Mouse (Mus musculus) embryonic facial prominence, embryonic 11.5 days (tissue): ENCODE measurements around the gene Plekhg5. TPM values are rescaled to one million over a fixed set of nuclear protein-coding genes. Genes with fewer than 3 reads are reported as not detected.

Source experiments
- ATAC-seq: fragments of 200-750 bp; cut with Nextera tagmentation; replicated peaks from 2 replicates; pipeline ENCODE4 v1.8.0; 2017; ENCODE audit warnings: low read depth; ENCODE audit not compliant: insufficient number of reproducible peaks, low FRiP score, low TSS enrichment
- DNase-seq: peaks from one replicate; pipeline ENCODE4 v3.0.0-alpha.2; 2015; ENCODE audit warnings: low spot score
- H3K27ac ChIP-seq: fragments of 300-500 bp; sonication (generic); replicated peaks from 2 replicates; pipeline ENCODE4 v1.5.1; 2014; ENCODE audit warnings: mild to moderate bottlenecking, low read depth, low read length, control low read depth
- H3K27me3 ChIP-seq: fragments of 300-500 bp; sonication (generic); 2 replicates; pipeline ENCODE4 v1.6.1; 2014; ENCODE audit warnings: mild to moderate bottlenecking, low read length, moderate library complexity, mixed read lengths; ENCODE audit not compliant: control insufficient read depth, insufficient read depth
- H3K36me3 ChIP-seq: fragments of 300-500 bp; sonication (generic); replicated peaks from 2 replicates; pipeline ENCODE4 v1.6.1; 2014; ENCODE audit warnings: low read depth, mild to moderate bottlenecking, low read length, moderate library complexity, mixed read lengths; ENCODE audit not compliant: control insufficient read depth, insufficient read depth
- H3K4me1 ChIP-seq: fragments of 300-500 bp; sonication (generic); 2 replicates; pipeline ENCODE4 v1.6.1; 2014; ENCODE audit warnings: low read length, mixed read lengths; ENCODE audit not compliant: control insufficient read depth, insufficient read depth
- H3K4me2 ChIP-seq: fragments of 300-500 bp; sonication (generic); 2 replicates; pipeline ENCODE4 v1.6.1; 2014; ENCODE audit warnings: low read depth, mild to moderate bottlenecking, control low read depth, low read length, moderate library complexity
- H3K4me3 ChIP-seq: fragments of 300-500 bp; sonication (generic); 2 replicates; pipeline ENCODE4 v1.5.1; 2014; ENCODE audit warnings: low read depth, low read length, control low read depth
- H3K9ac ChIP-seq: fragments of 300-500 bp; sonication (generic); replicated peaks from 2 replicates; pipeline ENCODE4 v1.6.1; 2014; ENCODE audit warnings: mild to moderate bottlenecking, control low read depth, low read length
- H3K9me3 ChIP-seq: fragments of 300-500 bp; sonication (generic); replicated peaks from 2 replicates; pipeline ENCODE4 v1.6.1; 2016; ENCODE audit warnings: mild to moderate bottlenecking, low read length, inconsistent platforms, mixed read lengths; ENCODE audit not compliant: control insufficient read depth
- WGBS: fragments of 180-500 bp; shearing (Covaris S2); extraction: QIAGEN DNeasy Blood & Tissue Kit; methylation state at CpG from one replicate; pipeline ENCODE4 v1.1.7; 2014; 5-methylcytosine and 5-hydroxymethylcytosine counted together
- polyA plus RNA-seq: library from polyadenylated mRNA; unstranded; fragments of >200 nt; fragmentation: Nextera tagmentation; extraction: Ambion mirVana; gene quantifications from 2 replicates; pipeline ENCODE4 v1.2.1, GENCODE M21; 2014

The Plekhg5 gene
- polyA plus RNA-seq, 1 experiment from 2014 or later = 5.3 TPM

DNA sequence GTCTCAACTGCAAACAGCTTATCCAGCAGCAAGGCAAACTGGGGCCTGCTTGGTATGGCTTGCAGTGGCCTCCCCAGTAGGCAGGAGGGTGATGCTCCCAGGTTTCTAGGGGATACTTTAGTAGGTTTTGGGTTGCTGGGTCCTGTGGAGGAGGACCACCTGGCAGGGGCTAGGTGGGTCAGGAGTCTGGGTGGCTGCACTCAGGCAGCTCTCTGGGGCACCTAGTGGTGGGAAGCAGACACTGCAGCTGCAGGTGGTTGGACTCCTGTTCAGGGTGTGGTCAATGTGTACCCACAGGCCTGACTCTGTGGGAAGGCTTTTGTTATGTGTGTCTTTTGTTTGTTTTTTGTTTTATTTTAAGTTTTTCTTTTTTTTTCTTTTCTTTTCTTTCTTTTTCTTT lies 62.2 kb downstream of the Plekhg5 start:
- H3K4me1 ChIP-seq = peaks cover 20% of the 10 kb centered on the region
- no peak overlapping the region for H3K4me2 ChIP-seq
- DNase-seq = peak; percentile 60
- H3K36me3 ChIP-seq = no peaks in the 10 kb centered on the region
- no peak overlapping the region for H3K27ac ChIP-seq
- no peak for ATAC-seq
- peaks cover 47% of the 10 kb centered on the region for H3K27me3 ChIP-seq
- no peak overlapping the region for H3K4me3 ChIP-seq
- no peak overlapping the region for H3K9ac ChIP-seq
- no peaks in the 10 kb centered on the region for H3K9me3 ChIP-seq

DNA sequence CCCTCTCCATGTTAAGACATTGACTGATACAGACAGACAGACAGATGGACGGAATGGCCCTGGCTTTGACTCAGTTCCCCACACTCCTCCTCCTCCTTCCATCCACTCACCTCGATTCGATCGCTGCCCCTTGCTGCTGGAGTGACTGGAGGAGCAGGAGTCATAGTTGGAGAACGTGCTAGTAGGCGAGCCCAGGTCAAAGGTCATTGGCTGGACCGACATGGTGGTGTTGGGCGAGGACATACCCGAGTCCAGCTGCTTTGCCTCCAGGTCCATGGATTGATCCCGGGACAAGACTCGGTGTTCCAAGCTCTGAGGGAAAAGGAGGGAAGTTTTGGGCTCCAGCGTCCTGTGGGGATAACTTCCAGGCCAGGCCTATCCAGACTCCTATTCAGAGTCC lies 63.1 kb downstream of the Plekhg5 start:
- Histone ChIP-seq H3K36me3 (no peaks in the 10 kb centered on the region), H3K27ac (no peak overlapping the region), H3K4me1 (peaks cover 19% of the 10 kb centered on the region), H3K9ac (no peak overlapping the region), H3K27me3 (peaks cover 39% of the 10 kb centered on the region), H3K9me3 (no peaks in the 10 kb centered on the region), H3K4me2 (no peak overlapping the region), H3K4me3 (no peak overlapping the region)
- ATAC-seq (no peak), DNase-seq (no peak)
- 81% methylated on average over 12 of the region's 12 CpGs for WGBS

DNA sequence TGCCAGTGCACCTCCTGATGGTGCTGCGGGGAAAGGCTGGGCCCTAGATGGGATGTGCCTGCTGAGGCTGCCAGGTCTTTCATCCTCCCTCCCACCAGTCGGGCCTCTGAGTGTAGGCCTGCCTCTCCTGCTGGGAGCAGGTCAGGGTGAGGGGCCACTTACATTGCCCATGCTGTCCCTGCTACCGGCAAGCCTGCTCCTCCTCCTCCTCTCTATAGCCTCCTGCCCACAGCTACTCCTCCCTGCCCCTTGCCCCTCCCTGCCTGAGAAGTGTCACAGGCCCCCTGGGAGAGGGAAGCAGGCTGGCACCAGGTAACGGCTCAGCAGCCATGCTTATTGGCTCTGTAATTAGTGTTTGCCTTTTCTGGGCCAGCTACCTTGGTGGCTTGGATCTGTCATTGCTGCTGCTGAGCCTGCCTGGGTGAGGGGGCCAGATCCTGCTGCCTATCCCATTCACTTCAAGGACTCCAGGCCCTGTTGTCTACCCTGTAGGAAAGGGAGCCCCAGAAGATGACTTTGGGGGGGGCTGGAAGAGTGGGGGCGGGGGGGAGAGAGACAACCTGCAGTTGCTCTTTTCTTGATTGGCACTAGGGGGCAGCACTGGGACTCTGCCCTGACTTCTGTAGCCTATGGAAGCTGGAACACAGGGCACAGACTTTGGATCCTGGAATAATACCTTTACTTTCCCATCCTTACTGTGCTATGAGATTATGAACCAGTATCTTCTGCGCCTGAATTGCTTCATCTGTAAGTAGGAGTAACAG lies 64.0 kb downstream of the Plekhg5 start:
- H3K9ac ChIP-seq = no peak overlapping the region
- H3K27me3 ChIP-seq = peaks cover 31% of the 10 kb centered on the region
- no peak overlapping the region for H3K4me3 ChIP-seq
- DNase-seq (no peak), ATAC-seq (no peak)
- no peaks in the 10 kb centered on the region for H3K9me3 ChIP-seq
- 26% methylated on average over 6 of the region's 6 CpGs for WGBS
- no peak overlapping the region for H3K4me2 ChIP-seq
- no peaks in the 10 kb centered on the region for H3K36me3 ChIP-seq
- peaks cover 11% of the 10 kb centered on the region for H3K4me1 ChIP-seq
- H3K27ac ChIP-seq = no peak overlapping the region

DNA sequence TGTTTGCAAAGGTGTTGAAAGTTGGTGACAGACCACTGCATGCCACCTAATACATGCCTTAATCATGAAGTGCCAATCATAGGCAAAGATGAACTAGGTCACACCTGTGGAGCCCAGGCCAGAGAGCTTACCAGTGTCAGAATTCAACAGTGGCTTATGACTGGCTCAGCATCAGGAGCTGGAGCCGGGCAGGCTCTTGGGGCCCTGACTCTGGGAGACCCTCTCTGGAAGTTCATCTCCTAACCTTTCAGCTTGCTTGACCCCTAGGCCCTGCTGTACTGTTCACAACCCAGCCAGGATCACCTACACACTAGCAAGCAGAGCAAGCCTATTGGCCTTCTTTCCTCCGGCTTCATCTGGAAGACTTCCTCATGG lies 64.6 kb downstream of the Plekhg5 start:
- no peak overlapping the region for H3K27ac ChIP-seq
- ATAC-seq (no peak), DNase-seq (no peak)
- peaks cover 25% of the 10 kb centered on the region for H3K27me3 ChIP-seq
- H3K4me2 ChIP-seq = no peak overlapping the region
- H3K9me3 ChIP-seq = no peaks in the 10 kb centered on the region
- WGBS = 96% methylated on average over 2 of the region's 2 CpGs
- H3K36me3 ChIP-seq = no peaks in the 10 kb centered on the region
- H3K4me1 ChIP-seq = peaks cover 5% of the 10 kb centered on the region; the same call in 1 of the 2 replicates
- no peak overlapping the region for H3K9ac ChIP-seq
- H3K4me3 ChIP-seq = no peak overlapping the region

DNA sequence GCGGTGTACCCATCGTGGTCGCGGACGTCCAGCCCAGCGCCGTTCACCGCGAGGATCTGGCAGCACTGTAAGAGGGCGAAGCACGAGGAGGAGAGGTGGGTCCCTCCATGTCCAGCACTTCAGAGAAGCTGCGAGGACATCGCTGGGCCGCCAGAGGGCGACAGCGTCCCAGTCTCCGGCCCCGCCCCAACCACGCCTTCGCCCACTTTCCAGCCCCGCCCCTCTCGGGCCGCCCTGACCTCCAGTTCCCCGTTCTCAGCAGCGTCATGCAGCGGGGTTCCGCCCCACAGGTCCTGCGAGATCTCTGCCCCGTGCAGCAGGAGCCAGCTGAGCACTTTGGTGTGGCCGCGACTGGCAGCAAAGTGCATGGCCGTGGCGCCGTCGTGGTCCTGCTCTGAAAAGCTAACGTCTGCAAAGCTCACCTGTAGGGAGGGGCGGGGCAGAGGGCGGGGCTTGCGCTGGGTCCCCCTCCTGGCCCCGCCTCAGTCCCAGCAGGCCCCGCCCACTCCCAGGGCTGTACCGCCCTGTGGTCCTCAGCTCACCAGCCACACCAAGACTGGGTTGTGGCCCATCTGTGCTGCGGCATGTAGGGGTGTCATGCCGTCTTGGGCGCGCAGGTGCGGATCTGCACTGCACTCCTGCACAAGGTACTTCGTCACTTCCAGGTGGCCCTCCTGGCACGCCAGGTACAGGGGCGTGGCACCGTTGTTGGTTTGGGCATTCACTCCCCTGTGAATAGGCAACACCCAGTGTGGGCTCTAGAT lies 66.4 kb downstream of the Plekhg5 start:
- H3K4me3 ChIP-seq = peak overlapping the region; percentile 22
- no peaks in the 10 kb centered on the region for H3K9me3 ChIP-seq
- no peaks in the 10 kb centered on the region for H3K4me1 ChIP-seq
- WGBS = 2% methylated on average over 51 of the region's 51 CpGs
- H3K36me3 ChIP-seq = no peaks in the 10 kb centered on the region
- H3K27ac ChIP-seq = no peak overlapping the region
- peaks cover 11% of the 10 kb centered on the region for H3K27me3 ChIP-seq
- no peak overlapping the region; the same call in 1 of the 2 replicates for H3K9ac ChIP-seq
- ATAC-seq (peak; percentile 71), DNase-seq (peak; percentile 87)
- H3K4me2 ChIP-seq = peak overlapping the region; percentile 52

DNA sequence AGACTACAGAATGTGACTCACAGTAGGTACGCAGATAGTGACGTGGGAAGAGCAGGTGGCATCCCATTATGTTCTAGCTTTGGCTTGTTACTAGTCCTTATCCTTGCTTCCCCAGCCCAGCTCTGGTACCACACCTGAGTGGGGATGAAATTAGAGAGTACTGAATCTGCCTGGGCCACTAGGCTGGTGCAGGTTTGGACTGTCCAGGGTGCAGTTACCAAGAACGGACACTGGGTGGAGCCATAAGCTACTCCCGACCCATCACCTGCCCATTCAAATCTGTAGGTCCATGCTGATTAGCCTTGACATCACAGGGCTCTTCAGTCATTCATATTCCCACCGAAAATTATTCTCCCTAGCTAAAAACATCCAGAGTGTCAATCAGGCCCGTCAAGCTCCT lies 68.1 kb downstream of the Plekhg5 start:
- H3K4me3 ChIP-seq = no peak overlapping the region
- H3K27me3 ChIP-seq = peaks cover 6% of the 10 kb centered on the region
- no peaks in the 10 kb centered on the region for H3K4me1 ChIP-seq
- H3K4me2 ChIP-seq = no peak overlapping the region
- no peaks in the 10 kb centered on the region for H3K9me3 ChIP-seq
- 30% methylated on average over 6 of the region's 6 CpGs for WGBS
- H3K36me3 ChIP-seq = no peaks in the 10 kb centered on the region
- no peak overlapping the region for H3K27ac ChIP-seq
- peak; percentile 55 for DNase-seq
- no peak overlapping the region for H3K9ac ChIP-seq
- no peak for ATAC-seq

DNA sequence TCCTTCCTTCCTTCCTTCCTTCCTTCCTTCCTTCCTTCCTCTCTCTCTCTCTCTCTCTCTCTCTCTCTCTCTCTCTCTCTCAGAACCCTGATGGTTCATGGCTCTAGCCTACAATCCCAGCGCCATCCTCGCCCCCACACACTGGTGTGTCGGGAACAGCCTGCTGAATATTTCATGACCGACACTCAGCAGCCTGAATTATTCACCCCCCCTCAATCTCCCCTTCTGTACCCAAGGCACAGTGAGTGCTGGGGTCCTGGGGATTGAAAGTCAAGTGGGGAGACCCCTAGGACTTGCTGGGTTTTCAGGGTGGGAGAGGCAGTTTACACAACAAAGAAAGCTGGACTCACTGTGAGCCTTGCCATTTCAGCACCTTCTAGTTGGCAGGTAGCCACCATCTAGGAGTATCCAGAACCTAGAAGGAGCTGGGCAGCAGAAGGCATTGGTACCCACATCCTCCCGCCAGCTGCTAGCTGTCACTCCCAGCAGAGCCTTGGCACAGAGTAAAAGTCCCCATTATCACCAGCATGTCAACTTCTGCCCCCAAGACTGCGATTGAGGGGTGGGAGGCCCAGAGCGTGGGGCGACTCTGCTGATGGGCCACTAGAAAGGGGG lies 69.3 kb downstream of the Plekhg5 start:
- H3K4me2 ChIP-seq = no peak overlapping the region
- no peaks in the 10 kb centered on the region for H3K4me1 ChIP-seq
- H3K4me3 ChIP-seq = no peak overlapping the region
- H3K27ac ChIP-seq = no peak overlapping the region
- 73% methylated on average over 8 of the region's 8 CpGs for WGBS
- H3K27me3 ChIP-seq = peaks cover 6% of the 10 kb centered on the region
- no peaks in the 10 kb centered on the region for H3K9me3 ChIP-seq
- DNase-seq (no peak), ATAC-seq (no peak)
- no peak overlapping the region for H3K9ac ChIP-seq
- no peaks in the 10 kb centered on the region for H3K36me3 ChIP-seq

DNA sequence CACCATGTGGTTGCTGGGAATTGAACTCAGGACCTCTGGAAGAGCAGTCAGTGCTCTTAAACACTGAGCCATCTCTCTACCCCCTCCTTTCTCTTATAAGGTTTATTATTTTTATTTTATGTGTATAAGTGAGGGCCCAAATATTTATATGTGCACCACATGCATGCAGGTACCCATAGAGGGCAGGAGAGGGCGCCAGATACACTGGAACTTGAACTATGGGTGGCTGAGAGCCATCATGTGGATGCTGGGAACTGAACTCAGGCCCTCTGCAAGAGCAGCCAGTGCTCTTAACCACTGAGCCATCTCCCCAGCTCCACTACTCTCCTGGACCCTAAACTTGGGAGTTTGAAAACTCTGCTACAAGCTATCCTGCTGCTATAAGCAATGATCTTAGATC lies 71.3 kb downstream of the Plekhg5 start:
- H3K27ac ChIP-seq = no peak overlapping the region
- ATAC-seq = no peak
- 38% methylated on average over 1 of the region's 1 CpGs for WGBS
- H3K9ac ChIP-seq = no peak overlapping the region
- peaks cover 4% of the 10 kb centered on the region for H3K27me3 ChIP-seq
- no peak overlapping the region for H3K4me3 ChIP-seq
- DNase-seq = no peak
- H3K4me1 ChIP-seq = no peaks in the 10 kb centered on the region
- no peaks in the 10 kb centered on the region for H3K36me3 ChIP-seq
- H3K9me3 ChIP-seq = no peaks in the 10 kb centered on the region
- no peak overlapping the region for H3K4me2 ChIP-seq
